Mouse (Mus musculus) heart, postnatal 0 days (tissue): ENCODE measurements around the gene Ush2a. TPM values are rescaled to one million over a fixed set of nuclear protein-coding genes. Genes with fewer than 3 reads are reported as not detected.

Experiments
- ATAC-seq: fragments of 200-750 bp; cut with Nextera tagmentation; 2 replicates; pipeline ENCODE4 v1.8.0; 2017; ENCODE audit warnings: low read depth, moderate number of reproducible peaks, moderate library complexity; ENCODE audit not compliant: insufficient read depth
- DNase-seq: peaks from one replicate; pipeline ENCODE4 v3.0.0-alpha.2; 2016; ENCODE audit warnings: low spot score
- H3K27ac ChIP-seq: fragments of 300-500 bp; sonication (generic); 2 replicates; pipeline ENCODE4 v1.5.1; 2014; ENCODE audit warnings: low read depth, mild to moderate bottlenecking
- H3K27me3 ChIP-seq: fragments of 300-500 bp; sonication (generic); 2 replicates; pipeline ENCODE4 v1.6.1; 2014; ENCODE audit warnings: low read length, mixed read lengths; ENCODE audit not compliant: control insufficient read depth, insufficient read depth
- H3K36me3 ChIP-seq: fragments of 300-500 bp; sonication (generic); replicated peaks from 2 replicates; pipeline ENCODE4 v1.6.1; 2014; ENCODE audit warnings: low read length, mixed read lengths; ENCODE audit not compliant: control insufficient read depth, insufficient read depth
- H3K4me1 ChIP-seq: fragments of 300-500 bp; sonication (generic); 2 replicates; pipeline ENCODE4 v1.6.1; 2014; ENCODE audit warnings: antibody characterized with exemption; ENCODE audit not compliant: control insufficient read depth, insufficient read depth
- H3K4me2 ChIP-seq: fragments of 300-500 bp; sonication (generic); 2 replicates; pipeline ENCODE4 v1.6.1; 2014; ENCODE audit warnings: low read depth, mild to moderate bottlenecking, low read length, moderate library complexity
- H3K4me3 ChIP-seq: fragments of 300-500 bp; sonication (generic); 2 replicates; pipeline ENCODE4 v1.5.1; 2014; ENCODE audit warnings: low read depth, low read length
- H3K9ac ChIP-seq: fragments of 300-500 bp; sonication (generic); replicated peaks from 2 replicates; pipeline ENCODE4 v1.6.1; 2014; ENCODE audit warnings: low read depth, low read length, mixed read lengths
- H3K9me3 ChIP-seq: fragments of 300-500 bp; sonication (generic); replicated peaks from 2 replicates; pipeline ENCODE4 v1.6.1; 2016; ENCODE audit warnings: low read length; ENCODE audit not compliant: control insufficient read depth
- CTCF ChIP-seq: IDR thresholded peaks from 2 replicates; pipeline ENCODE4 v1.5.1; 2016; ENCODE audit warnings: antibody characterized with exemption, control low read depth, low read depth
- EP300 ChIP-seq: IDR thresholded peaks from 2 replicates; pipeline ENCODE4 v1.6.1; 2016; ENCODE audit warnings: antibody characterized with exemption, low read depth
- WGBS: fragments of 180-500 bp; shearing (Covaris S2); extraction: QIAGEN DNeasy Blood & Tissue Kit; methylation state at CpG from one replicate; pipeline ENCODE4 v1.1.7; 2014; 5-methylcytosine and 5-hydroxymethylcytosine counted together
- polyA plus RNA-seq: library from polyadenylated mRNA; unstranded; fragments of >200 nt; fragmentation: Nextera tagmentation; extraction: Ambion mirVana; gene quantifications from 2 replicates; pipeline ENCODE4 v1.2.1, GENCODE M21; 2015
- total RNA-seq: library from RNA; depleted of rRNA; stranded (reverse); fragments of >200 nt; gene quantifications from 2 replicates; pipeline ENCODE4 v1.2.3, GENCODE M21; 2014; ENCODE audit warnings: low replicate concordance; rRNA removed

Ush2a gene
- total RNA-seq (0.11 and 0.77 TPM in 2 replicates), polyA plus RNA-seq (0.10 TPM in 1 of 2 replicates, not detected in the other)

DNA sequence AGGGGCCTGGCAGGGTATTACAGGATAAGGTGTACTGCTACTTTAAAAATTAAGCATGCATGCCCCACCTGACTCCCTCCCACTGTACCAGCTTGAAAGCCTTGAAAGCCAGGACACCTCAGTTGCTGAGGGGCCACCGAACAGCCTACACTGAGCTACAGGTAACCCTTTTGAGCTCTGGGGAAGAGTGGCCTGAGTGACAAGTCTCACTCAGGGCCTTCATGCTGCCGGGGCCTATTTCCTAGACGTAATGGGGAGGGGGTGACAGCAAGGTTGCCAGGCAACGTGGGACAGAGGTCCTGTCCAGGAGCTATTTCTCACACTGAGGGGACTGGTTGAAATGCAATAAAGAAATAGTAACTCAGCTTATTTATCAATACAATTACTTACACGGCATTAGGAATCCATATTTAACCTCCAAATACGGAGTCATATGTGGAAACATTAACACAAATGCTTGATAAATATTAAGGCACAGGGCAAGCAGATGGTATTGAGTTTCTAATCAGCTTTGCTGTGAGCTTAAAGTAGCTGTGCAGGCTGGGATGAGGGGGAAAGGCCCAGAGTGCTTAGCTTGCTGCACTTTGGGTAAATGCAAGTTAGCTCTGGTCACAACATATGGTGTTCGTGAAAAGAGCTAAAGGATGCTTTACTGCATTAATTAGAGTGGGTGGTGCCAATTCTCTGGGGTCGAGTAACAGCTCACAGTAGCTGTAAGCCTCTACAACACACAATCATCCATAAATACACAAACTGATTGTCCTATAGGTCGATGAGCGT, at the start of gene Ush2a:
Gene Ush2a, plus strand, starts transcription at position 121 of the 780 bp plus-strand sequence.
- no peak for ATAC-seq

DNA sequence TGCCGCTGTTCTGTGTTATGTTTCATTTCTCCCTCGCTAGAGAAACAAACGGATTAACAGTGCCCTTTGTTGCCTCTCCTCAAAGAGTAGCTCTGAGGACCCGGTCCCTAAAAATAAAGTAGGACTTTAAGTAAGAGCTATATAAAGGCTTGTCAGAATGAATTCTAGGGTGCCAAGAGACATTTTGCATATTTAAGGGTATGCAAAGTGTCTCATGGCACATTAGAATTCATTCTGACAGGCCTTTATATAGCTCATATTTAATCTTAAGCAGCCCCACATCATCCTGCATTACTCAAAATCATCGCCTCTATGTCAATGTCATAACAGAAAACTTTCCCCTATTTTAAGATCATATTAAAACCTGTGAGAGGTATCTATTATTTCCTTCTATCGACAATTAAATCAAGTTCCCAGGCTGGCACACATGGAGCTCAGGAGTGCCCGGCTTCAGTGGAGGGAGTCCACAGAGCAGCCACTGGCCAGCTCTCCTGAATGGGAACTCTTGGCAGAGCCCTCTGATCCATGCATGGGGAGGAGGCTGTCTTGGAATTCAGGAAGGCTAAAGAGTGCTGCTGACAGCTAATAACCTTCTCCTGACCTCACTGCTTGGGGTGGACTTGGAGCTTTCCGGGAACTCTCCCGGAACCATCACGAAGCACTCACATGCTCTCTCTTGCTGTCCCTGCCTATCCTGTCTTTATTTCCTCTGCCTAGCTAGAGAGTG, 46.8 kb upstream of the Ush2a start:
- 26% methylated on average over 10 of the region's 10 CpGs for WGBS
- Histone ChIP-seq H3K27me3 (no peaks in the 10 kb centered on the region), H3K9me3 (no peaks in the 10 kb centered on the region), H3K9ac (no peak overlapping the region), H3K36me3 (peaks cover 10% of the 10 kb centered on the region; the same call in 1 of the 2 replicates), H3K4me3 (no peak overlapping the region), H3K27ac (no peak overlapping the region; the same call in 1 of the 2 replicates), H3K4me1 (no peaks in the 10 kb centered on the region), H3K4me2 (peak overlapping the region; percentile 9; the same call in 1 of the 2 replicates)
- TF ChIP-seq CTCF (no peak), EP300 (no peak)
- DNase-seq, result peak; percentile 43
- no peak for ATAC-seq

More for the DNA sequence above, at the start of gene Ush2a:
- H3K27me3 ChIP-seq, result no peaks in the 10 kb centered on the region
- no peak within 1 kb of the TSS for H3K27ac ChIP-seq
- H3K4me2 ChIP-seq, result no peak within 1 kb of the TSS
- no peak within 1 kb of the TSS for H3K9ac ChIP-seq
- no peak within 1 kb of the TSS for H3K4me3 ChIP-seq
- DNase-seq, result no peak
- 73% methylated on average over 10 of the region's 10 CpGs for WGBS
- no peaks in the 10 kb centered on the region for H3K9me3 ChIP-seq
- no peaks in the 10 kb centered on the region for H3K4me1 ChIP-seq
- no peak for TF ChIP-seq CTCF
- TF ChIP-seq EP300, result no peak
- no peaks in the 10 kb centered on the region for H3K36me3 ChIP-seq

DNA sequence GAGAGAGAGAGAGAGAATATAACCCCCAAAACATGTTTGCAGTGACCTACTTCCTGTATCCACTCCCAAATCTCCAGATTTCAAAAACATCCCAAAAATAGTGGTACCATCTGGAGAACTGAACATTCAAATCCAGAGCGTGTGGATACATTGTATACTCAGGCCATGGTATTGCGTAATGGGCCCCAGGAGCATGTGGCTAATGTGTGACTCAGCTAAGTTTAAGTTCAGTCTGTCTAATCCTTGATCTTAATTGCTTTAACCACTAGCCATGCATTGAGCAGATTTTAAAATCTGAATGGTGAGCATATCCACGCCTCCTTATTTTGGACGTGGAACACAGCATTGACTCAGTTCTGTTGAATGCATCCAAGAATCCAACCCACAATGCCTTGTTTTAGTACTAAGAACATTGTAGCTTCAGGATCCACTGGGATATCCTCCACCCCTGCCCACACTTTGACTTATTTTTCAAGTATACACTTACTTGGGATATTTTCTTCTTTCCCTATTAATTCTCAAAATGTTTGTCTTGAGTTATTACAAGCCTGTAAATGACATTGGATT, 40.5 kb upstream of the Ush2a start:
- Histone ChIP-seq H3K9ac (no peak overlapping the region), H3K36me3 (no peaks in the 10 kb centered on the region), H3K4me3 (no peak overlapping the region), H3K4me2 (no peak overlapping the region), H3K27me3 (no peaks in the 10 kb centered on the region), H3K4me1 (no peaks in the 10 kb centered on the region), H3K9me3 (no peaks in the 10 kb centered on the region), H3K27ac (no peak overlapping the region)
- TF ChIP-seq EP300, result no peak
- no peak for TF ChIP-seq CTCF
- DNase-seq (no peak), ATAC-seq (no peak)
- 81% methylated on average over 4 of the region's 4 CpGs for WGBS

DNA sequence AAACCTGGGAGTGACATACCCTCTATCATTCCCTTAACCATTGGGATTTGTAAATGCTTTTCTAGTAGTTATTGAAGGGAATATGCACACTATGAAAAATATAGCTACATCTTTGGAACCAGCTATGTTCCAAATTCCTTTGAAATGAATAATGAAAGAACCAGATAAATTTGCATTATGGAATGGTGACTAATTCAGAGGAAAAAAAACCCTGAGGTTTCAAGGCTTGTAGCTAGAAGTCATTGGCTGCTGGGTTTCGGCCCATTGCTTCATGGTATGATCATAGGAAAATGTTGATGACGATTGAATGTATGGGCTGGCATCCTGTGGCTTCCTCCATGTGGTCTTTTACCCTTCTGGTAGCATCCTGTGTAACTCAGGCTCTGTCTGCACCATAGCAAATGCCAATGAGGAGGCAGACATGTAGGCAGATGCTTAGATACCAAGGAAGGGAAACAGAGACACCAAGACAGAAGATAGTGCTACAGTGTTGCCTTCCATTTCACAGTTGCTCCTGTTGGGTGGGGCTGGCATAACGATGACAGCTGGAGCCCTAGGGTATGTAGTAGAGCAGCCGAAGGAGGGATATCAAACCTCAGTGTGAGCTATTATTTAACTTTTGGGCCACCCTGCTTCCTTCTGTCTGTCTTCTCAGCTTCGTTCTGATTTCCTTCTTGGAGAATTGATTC, 28.6 kb upstream of the Ush2a start:
- Histone ChIP-seq H3K27ac (no peak overlapping the region), H3K27me3 (no peaks in the 10 kb centered on the region), H3K9ac (no peak overlapping the region), H3K4me2 (no peak overlapping the region), H3K4me1 (no peaks in the 10 kb centered on the region), H3K9me3 (no peaks in the 10 kb centered on the region), H3K4me3 (no peak overlapping the region), H3K36me3 (no peaks in the 10 kb centered on the region)
- TF ChIP-seq EP300 (no peak), CTCF (no peak)
- no peak for ATAC-seq
- WGBS, result 75% methylated on average over 5 of the region's 5 CpGs
- no peak for DNase-seq

DNA sequence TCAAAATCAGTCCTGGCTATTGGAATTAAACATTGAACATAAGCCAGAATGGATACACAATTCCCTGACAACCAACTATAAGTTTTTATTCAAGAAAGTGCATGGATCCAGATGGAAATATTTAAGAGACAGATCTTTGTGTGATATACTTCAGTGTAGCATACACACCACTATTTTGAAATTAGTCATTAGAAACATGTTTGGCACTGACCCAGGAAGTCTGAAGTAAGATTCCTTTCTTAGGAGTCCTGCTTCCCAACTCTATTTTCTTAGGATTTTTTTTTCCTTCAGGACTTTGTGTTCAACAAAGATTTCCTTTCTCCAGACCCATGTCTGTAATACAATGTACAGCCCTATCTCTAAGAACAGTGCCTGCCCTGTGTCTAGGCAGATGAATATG, 23.2 kb upstream of the Ush2a start:
- no peak overlapping the region for H3K4me3 ChIP-seq
- H3K9ac ChIP-seq, result no peak overlapping the region
- H3K27ac ChIP-seq, result no peak overlapping the region
- no peaks in the 10 kb centered on the region for H3K36me3 ChIP-seq
- no peaks in the 10 kb centered on the region for H3K4me1 ChIP-seq
- ATAC-seq (no peak), DNase-seq (no peak)
- TF ChIP-seq EP300 (no peak), CTCF (no peak)
- H3K9me3 ChIP-seq, result no peaks in the 10 kb centered on the region
- H3K4me2 ChIP-seq, result no peak overlapping the region
- no peaks in the 10 kb centered on the region for H3K27me3 ChIP-seq
